Mouse (Mus musculus) G1E-ER4 (cell line): ENCODE results near the gene Macrod2. TPM values are rescaled to one million over a fixed set of nuclear protein-coding genes. Genes with fewer than 3 reads are reported as not detected.

Source experiments
- GATA1 ChIP-seq: IDR thresholded peaks from one replicate; pipeline ENCODE4 v1.8.0; 2012; ENCODE audit warnings: low read length, inconsistent platforms
- polyA plus RNA-seq: library from polyadenylated mRNA; stranded (reverse); fragments of >175 nt; gene quantifications from 2 replicates; pipeline ENCODE4 v1.2.3, GENCODE M21; 2012

Gene Macrod2
- polyA plus RNA-seq, 1 experiment, result not detected

DNA sequence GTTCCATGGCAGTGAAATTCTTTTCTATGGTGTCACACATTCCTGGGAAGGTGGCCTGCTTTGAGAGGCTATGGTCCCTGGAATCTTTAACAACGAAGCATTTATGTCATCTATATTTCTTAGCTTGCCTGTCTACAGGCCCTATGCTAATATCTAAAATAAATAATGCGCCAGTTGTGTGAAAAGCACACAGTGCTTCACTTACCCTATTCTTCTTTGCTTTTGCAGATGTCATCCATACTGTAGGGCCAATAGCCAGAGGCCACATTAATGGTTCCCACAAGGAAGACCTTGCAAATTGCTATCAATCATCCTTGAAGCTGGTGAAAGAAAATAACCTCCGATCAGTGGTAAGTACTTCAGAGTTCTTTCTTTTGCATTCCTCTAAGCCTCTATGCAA, 1119.9 kb downstream of the Macrod2 start:
- no peak for TF ChIP-seq GATA1

DNA sequence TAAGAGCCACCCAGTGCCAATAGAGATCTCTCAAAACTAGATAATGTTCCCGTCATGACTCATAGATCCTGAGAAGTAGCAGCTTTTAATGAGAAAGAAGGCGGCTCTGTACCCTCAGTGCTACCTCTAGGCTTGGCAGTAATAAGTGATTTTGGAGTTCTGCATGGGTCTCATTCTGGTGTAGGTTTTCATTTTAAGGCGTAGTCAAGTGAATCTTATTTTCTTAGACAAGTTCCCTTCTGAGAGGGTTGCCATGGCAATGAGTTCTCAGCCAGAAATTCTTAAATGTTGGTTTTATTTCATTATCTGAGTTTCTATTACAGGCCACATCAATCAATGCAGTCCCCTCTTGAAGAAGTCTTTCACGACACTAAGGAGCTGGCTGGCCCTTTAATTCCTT, 1127.0 kb downstream of the Macrod2 start:
- TF ChIP-seq GATA1, result no peak

DNA sequence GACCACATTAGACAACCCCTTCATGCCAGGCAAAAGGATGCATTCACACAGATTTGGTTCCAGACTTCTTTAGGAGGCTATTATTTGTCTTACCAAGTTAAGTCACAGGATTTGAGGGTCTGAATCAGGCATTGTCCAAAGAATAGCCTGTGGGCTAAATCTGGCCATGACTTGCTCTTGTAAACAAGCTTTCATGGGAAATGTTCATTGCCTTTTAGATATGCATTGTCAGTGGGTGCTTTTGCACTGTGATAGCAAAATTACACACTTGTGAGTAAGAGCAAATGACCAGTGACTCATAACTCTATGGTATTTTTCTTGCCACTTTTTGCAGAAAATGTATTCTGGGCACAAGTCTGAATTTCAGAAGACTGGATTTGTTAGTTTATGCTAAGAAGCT, 1150.8 kb downstream of the Macrod2 start:
- TF ChIP-seq GATA1, result no peak

DNA sequence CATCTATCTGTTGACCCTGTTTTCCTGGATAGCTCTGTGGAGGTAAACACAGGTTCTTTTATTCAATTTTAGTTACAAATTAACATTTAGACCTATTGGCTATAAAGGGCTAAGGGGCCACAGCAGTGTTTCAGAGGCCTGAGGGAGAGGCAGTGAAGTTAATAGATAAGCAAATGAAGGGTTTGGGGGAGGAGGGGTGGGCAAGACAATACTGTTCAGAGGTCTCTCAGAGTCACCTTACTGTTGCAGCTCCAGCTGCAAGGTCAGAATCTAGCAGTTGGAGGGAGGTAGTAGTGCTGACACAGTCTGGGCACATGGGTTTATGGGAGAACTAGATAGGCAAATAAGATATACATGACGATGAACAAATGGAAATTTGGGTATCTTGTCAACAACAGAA, 1156.6 kb downstream of the Macrod2 start:
- no peak for TF ChIP-seq GATA1

DNA sequence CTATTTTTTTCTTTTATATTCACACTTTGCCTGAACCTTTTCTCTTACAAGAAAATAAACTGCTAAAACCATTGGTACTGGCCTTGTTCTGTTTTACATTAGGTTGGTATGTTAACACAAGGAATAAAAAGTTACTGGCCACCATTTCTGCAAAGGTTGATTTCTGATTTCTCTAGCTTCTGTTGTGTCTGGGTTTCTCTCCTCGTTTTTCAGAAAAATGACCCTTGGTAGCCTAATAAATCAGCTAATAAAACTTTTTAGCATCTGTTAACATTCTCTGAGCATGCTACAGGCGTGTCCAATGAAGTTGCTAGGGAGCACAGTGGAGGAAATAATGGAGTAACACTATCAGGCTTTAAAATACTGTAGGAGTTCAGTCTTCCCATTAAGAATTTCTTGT, 1161.6 kb downstream of the Macrod2 start:
- TF ChIP-seq GATA1, result no peak

DNA sequence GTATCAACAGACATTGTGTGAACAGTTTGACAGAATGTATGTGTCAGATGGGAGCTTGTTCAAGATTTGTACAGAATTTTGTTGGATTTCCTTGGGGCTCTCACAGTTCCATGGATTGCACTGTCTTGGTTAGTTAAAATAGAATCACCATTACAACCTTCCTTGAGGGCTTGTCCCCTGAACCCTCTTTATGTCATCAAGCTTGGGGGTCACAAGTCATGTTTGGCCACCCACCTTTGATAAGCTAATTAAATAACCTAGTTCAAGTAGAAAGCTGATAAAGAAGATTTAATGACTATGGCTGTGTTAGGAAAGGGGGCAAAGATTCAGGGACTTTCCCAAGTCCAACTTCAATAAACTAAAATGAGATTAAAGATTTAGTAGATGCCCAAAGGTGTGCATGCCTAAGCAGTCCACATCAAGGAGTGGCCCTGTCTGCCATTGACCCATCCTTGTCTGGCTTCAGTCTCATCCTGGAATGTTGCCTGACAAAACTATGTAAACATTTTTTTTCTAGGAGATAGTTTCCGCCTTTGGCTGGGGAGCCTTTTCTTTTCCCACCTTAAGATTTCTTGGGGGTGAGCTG, 1163.2 kb downstream of the Macrod2 start:
- no peak for TF ChIP-seq GATA1

DNA sequence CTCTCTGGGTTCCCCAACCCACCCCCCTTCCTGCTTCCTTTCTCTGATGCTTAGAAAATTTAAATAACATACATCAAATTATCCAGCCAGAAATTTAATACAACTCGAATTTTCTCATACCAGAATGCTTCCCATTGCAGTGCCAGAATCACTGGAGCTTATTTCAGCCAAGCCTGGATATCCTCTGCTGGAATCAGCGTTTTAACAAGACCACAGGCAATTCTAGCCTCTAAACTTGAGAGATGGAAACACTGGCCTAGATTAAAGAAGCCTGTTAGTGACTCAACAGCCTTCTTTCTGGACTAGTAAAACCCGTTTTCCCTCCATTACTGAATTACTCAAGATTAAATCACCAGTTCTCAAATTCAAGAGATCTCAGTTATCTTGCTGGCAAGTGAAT, 1170.9 kb downstream of the Macrod2 start:
- no peak for TF ChIP-seq GATA1

DNA sequence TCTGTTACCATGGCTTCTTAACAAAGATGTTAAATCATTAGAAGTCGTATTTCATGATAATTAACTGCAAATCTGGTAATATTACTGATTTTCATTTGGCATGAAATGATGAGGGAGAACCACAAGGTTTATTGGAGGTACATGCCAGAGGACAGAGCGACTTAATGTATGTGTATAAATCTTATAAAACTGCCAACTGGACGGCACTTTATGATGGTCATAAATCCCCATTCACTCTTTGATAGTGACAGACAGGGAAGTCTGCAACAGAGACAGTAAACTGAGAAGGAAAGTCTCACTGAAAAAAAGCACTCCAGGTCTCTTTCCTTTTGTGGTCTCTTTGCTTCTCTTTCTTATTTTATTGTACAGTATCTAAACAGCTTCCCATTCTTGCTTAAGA, 1176.3 kb downstream of the Macrod2 start:
- no peak for TF ChIP-seq GATA1

DNA sequence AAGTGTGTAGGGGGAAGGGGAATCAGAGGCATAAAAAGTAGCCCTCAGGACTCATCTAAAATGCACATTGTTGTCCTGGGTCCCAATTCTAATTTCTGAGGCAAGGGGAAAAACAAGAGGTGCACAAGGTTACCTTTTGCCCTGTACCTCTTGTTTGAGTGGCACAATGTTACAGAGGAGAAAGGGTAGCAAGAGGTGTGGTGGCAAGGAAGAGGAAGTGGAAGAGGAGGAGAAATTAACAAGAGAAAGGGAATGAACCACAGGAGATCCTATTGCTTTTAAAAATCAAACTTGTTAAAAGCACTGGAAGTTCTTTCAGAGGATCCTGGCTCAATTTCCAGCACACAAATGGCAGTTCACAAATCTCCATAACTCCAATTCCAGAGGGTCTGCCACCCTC, 1183.1 kb downstream of the Macrod2 start:
- no peak for TF ChIP-seq GATA1

DNA sequence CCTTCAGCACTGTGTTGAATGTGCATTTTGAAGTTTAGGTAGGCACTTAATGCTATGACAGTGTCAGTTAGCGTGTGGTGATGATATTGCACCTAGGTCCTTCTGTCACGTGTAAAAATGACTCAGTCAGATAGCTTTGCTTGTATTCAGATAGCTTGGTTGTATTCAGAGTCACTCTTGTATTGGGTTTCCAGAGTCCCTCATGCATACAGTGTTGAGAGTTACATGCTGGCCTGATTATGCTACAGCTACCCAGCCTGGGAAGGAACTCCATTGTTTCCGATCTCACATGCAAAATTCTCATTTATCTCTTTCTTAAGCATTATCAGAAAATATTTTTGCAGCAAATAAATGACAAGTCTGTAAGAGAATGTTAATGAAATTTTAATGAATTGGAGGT, 1187.3 kb downstream of the Macrod2 start:
- TF ChIP-seq GATA1, result no peak

DNA sequence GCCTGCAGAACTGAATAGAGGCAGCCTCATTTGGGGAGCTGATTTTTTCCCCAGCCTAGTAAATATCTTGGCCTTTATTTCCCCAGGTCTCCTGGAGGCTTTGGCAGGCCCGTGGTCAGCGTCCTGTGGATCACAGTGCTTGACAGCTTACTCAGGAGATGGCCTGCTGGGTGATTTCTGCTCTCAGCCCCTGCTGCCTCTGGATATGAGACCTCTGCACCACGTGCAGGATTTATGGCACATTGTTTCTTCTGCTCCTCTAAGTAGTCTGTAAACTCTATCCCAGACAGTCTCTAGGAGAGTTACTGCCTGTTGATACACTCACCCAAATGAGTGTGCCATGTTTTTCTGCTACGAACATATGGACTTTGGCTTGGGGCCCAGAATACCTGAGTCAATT, 1187.8 kb downstream of the Macrod2 start:
- no peak for TF ChIP-seq GATA1

DNA sequence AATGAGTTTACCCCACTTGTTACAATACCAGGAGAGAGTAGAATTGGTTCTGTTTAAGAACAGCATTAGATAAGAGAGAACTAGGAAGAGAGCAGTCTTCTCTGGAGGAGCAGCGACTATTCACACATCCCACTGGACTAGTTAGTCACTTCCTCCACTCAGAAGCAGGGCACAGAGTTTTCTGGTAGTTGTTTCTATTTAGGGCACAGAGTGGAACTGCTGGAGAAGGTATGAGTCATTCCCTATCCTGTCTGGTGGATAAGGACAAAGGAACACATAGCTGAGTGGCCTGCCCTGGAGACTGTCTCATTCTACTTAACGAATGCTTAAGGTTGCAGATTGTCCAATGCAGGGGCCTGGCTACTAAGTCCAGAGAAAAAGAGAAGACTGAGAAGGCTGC, 1192.2 kb downstream of the Macrod2 start:
- TF ChIP-seq GATA1, result no peak

DNA sequence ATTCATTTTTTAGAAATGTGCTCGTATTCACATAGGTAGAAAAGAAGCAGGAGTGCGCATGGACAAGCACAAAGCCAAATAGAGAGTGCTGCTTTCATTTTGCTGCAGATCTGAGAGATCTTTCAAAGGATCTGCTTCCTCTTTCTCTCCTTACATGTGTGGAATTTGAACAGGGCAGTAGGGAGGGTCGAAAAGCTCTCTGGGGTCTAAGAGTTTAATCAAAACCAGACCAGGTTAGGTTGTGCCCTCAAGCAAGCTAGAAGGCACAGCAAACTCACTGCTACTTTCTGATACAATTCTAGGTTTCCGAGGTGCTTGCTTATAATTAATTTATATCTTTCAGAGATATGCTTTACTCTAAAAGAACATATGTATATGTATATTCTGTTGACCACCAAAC, 1196.2 kb downstream of the Macrod2 start:
- no peak for TF ChIP-seq GATA1

DNA sequence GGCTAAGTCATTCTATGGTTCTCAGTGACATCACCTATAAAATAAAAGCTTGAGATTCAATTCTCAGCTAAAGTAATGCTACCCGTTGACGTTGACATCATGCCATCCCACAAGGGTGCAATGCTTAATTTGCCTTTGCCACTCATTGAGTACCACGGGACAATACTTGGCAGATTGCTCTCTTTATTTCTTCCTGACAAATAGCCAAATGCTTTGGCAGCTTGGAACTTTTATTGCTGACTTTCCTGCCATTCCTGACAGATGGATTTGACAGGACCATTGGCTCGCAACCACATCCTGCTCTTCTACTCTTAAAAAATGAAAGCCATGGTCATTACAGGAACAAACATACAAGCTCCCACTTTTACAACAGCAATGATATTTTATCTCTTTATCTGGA, 1199.7 kb downstream of the Macrod2 start:
- TF ChIP-seq GATA1, result no peak

DNA sequence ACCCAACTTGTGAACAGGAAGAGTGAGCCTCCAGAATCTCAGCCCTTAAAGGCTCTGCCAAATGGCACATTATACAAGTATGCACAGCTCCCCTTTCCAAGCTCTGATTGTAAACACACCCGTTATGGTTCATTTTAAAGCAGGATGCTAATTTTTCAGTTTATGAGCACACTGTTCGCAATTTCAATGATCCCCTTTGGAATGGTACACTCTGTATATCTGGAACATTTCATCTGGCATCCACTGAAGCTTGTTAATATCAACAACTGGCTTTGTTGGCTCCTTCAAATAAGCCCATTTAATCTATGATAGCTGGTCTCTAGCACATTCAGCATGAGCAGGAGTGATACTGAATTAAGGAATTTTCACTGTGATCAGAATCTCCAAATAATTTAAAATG, 1222.6 kb downstream of the Macrod2 start:
- no peak for TF ChIP-seq GATA1

DNA sequence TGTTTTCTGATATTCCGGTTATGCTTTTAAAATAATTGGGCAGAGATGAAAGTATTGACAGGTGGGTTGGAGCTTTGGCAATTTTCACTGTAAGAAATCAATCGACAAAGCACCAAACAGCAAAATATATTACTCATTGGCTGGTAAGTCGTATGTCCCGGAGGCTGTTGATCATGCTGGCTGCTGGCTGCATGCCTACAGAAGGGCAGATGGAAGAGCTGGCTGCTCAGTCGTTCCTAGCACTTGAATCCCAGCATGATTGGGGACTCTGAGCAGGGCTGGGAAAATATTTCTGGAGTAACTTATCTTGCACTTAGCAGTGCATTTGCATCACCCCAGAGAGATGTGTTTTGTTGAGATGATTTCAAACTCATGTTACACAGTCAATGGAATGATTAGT, 1223.1 kb downstream of the Macrod2 start:
- no peak for TF ChIP-seq GATA1

DNA sequence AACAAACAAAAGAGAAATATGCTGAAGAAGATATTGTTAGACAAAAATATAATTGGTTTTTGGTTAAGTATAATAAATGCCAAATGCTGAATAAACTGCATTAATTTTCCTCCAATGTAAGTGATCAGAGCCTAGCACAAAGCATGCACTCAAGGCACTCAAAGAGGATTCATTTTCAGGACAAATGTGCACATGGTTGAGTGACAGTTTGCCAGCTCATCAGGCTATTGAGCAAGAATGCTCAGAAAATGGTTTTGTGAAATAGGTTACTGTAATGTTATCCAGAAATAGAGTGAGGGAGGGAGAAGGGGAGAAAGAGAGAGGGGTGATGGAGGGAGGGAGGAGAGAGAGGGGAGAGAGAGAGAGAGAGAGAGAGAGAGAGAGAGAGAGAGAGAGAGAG, 1268.9 kb downstream of the Macrod2 start:
- no peak for TF ChIP-seq GATA1

DNA sequence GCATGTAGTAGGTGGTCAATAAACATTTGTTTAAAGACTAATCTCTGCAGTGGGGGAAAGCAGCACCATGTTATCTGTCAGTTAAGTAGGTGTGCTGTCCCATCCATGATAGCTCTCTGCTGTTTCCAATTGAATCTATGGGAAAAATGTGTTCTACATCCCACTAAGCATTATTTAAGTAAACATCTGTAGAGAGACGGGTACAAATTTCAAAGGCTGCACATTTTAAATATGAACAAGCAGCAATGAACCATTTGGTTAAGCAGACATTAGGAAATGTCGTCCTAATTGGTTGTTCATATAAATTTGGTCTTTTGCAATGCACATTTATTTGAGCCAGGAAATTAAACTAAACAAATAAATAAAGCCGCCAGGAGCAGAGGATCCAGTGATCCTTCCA, 1277.7 kb downstream of the Macrod2 start:
- no peak for TF ChIP-seq GATA1
